Mouse (Mus musculus) G1E (cell line): ENCODE measurements at regions not wholly inside any gene's neighbourhood (a gene's known extent, or its start where the extent isn't known, plus 50 kb on each side); places are given as distances from the start of the nearest gene placed in this dataset.

Experiments used
- CTCF ChIP-seq: IDR thresholded peaks from 2 replicates; pipeline ENCODE4 v1.5.1; 2012; ENCODE audit warnings: low read depth, low read length, inconsistent platforms, mixed read lengths
- GATA2 ChIP-seq: IDR thresholded peaks from 2 replicates; pipeline ENCODE4 v1.6.1; 2012; ENCODE audit warnings: low read depth, low read length, inconsistent platforms, borderline replicate concordance
- TAL1 ChIP-seq: conservative IDR thresholded peaks from 2 replicates; pipeline ENCODE4 v1.6.1; 2012; ENCODE audit warnings: low read depth, low read length, inconsistent platforms, mixed read lengths

GRCm38 (mm10) chr1:35839446-35839845 lies 228.8 kb upstream of the Hs6st1 start:
- TF ChIP-seq CTCF, result peak; percentile 30
- no peak for TF ChIP-seq TAL1
- TF ChIP-seq GATA2, result no peak
